Mouse (Mus musculus): ENCODE results near the gene Zdhhc9. TPM values are rescaled to one million over a fixed set of nuclear protein-coding genes. Genes with fewer than 3 reads are reported as not detected.

Zdhhc9 gene
- total and polyA plus RNA-seq, 3 experiments: 3.5 to 13.9 (median 4.5) TPM

- in situ Hi-C loops (cut with MboI; ENCODE audit: low pct_ligation_motif_present, low pct_unique_long_range_greater_than_20kb, low sequenced_read_pairs): no loop called here
- peaks cover 26% of the 10 kb centered on the region for H3K79me2 ChIP-seq (replicated peaks; ENCODE audit: control insufficient read depth, extremely low read depth, insufficient read depth, poor library complexity, severe bottlenecking)
- TF ChIP-seq ETS1 (conservative IDR thresholded peaks at IDR 0.05; ENCODE audit: low read depth, low read length): no peak
- no peak overlapping the region for H3K27ac ChIP-seq (ENCODE audit: insufficient read depth, low read depth)
- peaks cover 77 to 91% of the 10 kb centered on the region in 2 experiments for H3K36me3 ChIP-seq (replicated peaks in 1 of 2; ENCODE audit: control insufficient read depth in 1 of 2, insufficient read depth in 1 of 2, low read length in 1 of 2)
- dilution Hi-C loops (cut with MboI; ENCODE audit: extremely low pct_ligation_motif_present, extremely low pct_unique_long_range_greater_than_20kb, low sequenced_read_pairs): no loop called here
- peaks cover 11 to 22% of the 10 kb centered on the region in 2 experiments; a peak in 3 of 4 replicates for H3K4me1 ChIP-seq (ENCODE audit: control insufficient read depth in 1 of 2, insufficient read depth in 2 of 2)
- no peaks in the 10 kb centered on the region for H3K9me3 ChIP-seq (replicated peaks; ENCODE audit: low read length)
- H3K27me3 ChIP-seq (replicated peaks): no peaks in the 10 kb centered on the region
- H3K9ac ChIP-seq (ENCODE audit: insufficient read depth, low read depth): no peak overlapping the region
- no peak overlapping the region for H3K4me2 ChIP-seq (ENCODE audit: insufficient read depth, low read depth, poor library complexity, severe bottlenecking)
- no peak for DNase-seq (ENCODE audit: extremely low read depth)
- no peak overlapping the region for H3K4me3 ChIP-seq (replicated peaks in 1 of 3; ENCODE audit: low read depth in 2 of 3, low read length in 2 of 3, poor library complexity in 1 of 3)
Observed at GRCm38 (mm10) chrX:48157396-48157795, 51.3 kb downstream of the Zdhhc9 start.

- H3K27me3 ChIP-seq (replicated peaks): no peaks in the 10 kb centered on the region
- peaks cover 15 to 30% of the 10 kb centered on the region in 2 experiments for H3K4me1 ChIP-seq (ENCODE audit: control insufficient read depth in 1 of 2, insufficient read depth in 2 of 2)
- H3K9ac ChIP-seq (ENCODE audit: insufficient read depth, low read depth): no peak overlapping the region
- DNase-seq (ENCODE audit: extremely low read depth): no peak
- H3K27ac ChIP-seq (ENCODE audit: insufficient read depth, low read depth): no peak overlapping the region
- H3K4me2 ChIP-seq (ENCODE audit: insufficient read depth, low read depth, poor library complexity, severe bottlenecking): no peak overlapping the region
- TF ChIP-seq SIN3A (IDR thresholded peaks at IDR 0.05; ENCODE audit: low read length) (no peak), JUN (IDR thresholded peaks at IDR 0.05; ENCODE audit: insufficient read depth, low read depth, low read length) (no peak), IRF4 (IDR thresholded peaks at IDR 0.05; ENCODE audit: low read depth, low read length) (no peak), CHD2 (IDR thresholded peaks at IDR 0.05; ENCODE audit: low read length) (no peak), MYC (IDR thresholded peaks at IDR 0.05; ENCODE audit: low read depth, low read length) (no peak), ZC3H11A (IDR thresholded peaks at IDR 0.05; ENCODE audit: low read depth, low read length) (no peak), ZMIZ1 (IDR thresholded peaks at IDR 0.05; ENCODE audit: low read depth, low read length) (no peak), ETS1 (conservative IDR thresholded peaks at IDR 0.05; ENCODE audit: low read depth, low read length) (no peak)
- H3K4me3 ChIP-seq (replicated peaks in 1 of 3; ENCODE audit: low read depth in 2 of 3, low read length in 2 of 3, poor library complexity in 1 of 3): no peak overlapping the region
- H3K79me2 ChIP-seq (replicated peaks; ENCODE audit: control insufficient read depth, extremely low read depth, insufficient read depth, poor library complexity, severe bottlenecking): peaks cover 45% of the 10 kb centered on the region
- dilution Hi-C loops (cut with MboI; ENCODE audit: extremely low pct_ligation_motif_present, extremely low pct_unique_long_range_greater_than_20kb, low sequenced_read_pairs) (no loop called here), in situ Hi-C loops (cut with MboI; ENCODE audit: low pct_ligation_motif_present, low pct_unique_long_range_greater_than_20kb, low sequenced_read_pairs) (no loop called here)
- H3K36me3 ChIP-seq (replicated peaks in 1 of 2; ENCODE audit: control insufficient read depth in 1 of 2, insufficient read depth in 1 of 2, low read length in 1 of 2): peaks cover 65 to 77% of the 10 kb centered on the region in 2 experiments
- no peaks in the 10 kb centered on the region for H3K9me3 ChIP-seq (replicated peaks; ENCODE audit: low read length)
Observed at GRCm38 (mm10) chrX:48155489-48155888, 53.2 kb downstream of the Zdhhc9 start.

- in situ Hi-C loops (cut with MboI; ENCODE audit: low pct_ligation_motif_present, low pct_unique_long_range_greater_than_20kb, low sequenced_read_pairs) (no loop called here), dilution Hi-C loops (cut with MboI; ENCODE audit: extremely low pct_ligation_motif_present, extremely low pct_unique_long_range_greater_than_20kb, low sequenced_read_pairs) (no loop called here)
- Histone ChIP-seq H3K4me3 (replicated peaks in 1 of 3; ENCODE audit: low read depth in 2 of 3, low read length in 2 of 3, poor library complexity in 1 of 3) (no peak overlapping the region), H3K27ac (ENCODE audit: insufficient read depth, low read depth) (no peak overlapping the region), H3K9ac (ENCODE audit: insufficient read depth, low read depth) (no peak overlapping the region), H3K9me3 (replicated peaks; ENCODE audit: low read length) (no peaks in the 10 kb centered on the region), H3K4me1 (ENCODE audit: control insufficient read depth in 1 of 2, insufficient read depth in 2 of 2) (peaks cover 19 to 37% of the 10 kb centered on the region in 2 experiments), H3K27me3 (replicated peaks) (no peaks in the 10 kb centered on the region), H3K79me2 (replicated peaks; ENCODE audit: control insufficient read depth, extremely low read depth, insufficient read depth, poor library complexity, severe bottlenecking) (peaks cover 58% of the 10 kb centered on the region), H3K36me3 (replicated peaks in 1 of 2; ENCODE audit: control insufficient read depth in 1 of 2, insufficient read depth in 1 of 2, low read length in 1 of 2) (peaks cover 57 to 73% of the 10 kb centered on the region in 2 experiments), H3K4me2 (ENCODE audit: insufficient read depth, low read depth, poor library complexity, severe bottlenecking) (peak overlapping the region; percentile 22; the same call in 1 of the 2 replicates)
- DNase-seq (ENCODE audit: extremely low read depth): no peak
- TF ChIP-seq USF2 (conservative IDR thresholded peaks at IDR 0.05; ENCODE audit: low read depth, low read length) (no peak), KAT2A (IDR thresholded peaks at IDR 0.05; ENCODE audit: insufficient replicate concordance, low read length) (no peak), E2F4 (IDR thresholded peaks at IDR 0.05; ENCODE audit: insufficient replicate concordance, low read depth, low read length) (no peak), EP300 (IDR thresholded peaks at IDR 0.05; ENCODE audit: low read length) (no peak), BHLHE40 (IDR thresholded peaks at IDR 0.05; ENCODE audit: low read depth, low read length) (no peak), MAFK (IDR thresholded peaks at IDR 0.05; ENCODE audit: insufficient replicate concordance, low read length) (no peak), POLR2A (IDR thresholded peaks at IDR 0.05; ENCODE audit: low read depth, low read length) (no peak), JUN (IDR thresholded peaks at IDR 0.05; ENCODE audit: insufficient read depth, low read depth, low read length) (no peak), MAX (IDR thresholded peaks at IDR 0.05; ENCODE audit: low read length) (no peak), MXI1 (IDR thresholded peaks at IDR 0.05; ENCODE audit: low read depth, low read length) (no peak), GABPA (IDR thresholded peaks at IDR 0.05; ENCODE audit: insufficient replicate concordance, low read depth, low read length) (no peak), SMC3 (IDR thresholded peaks at IDR 0.05; ENCODE audit: low read depth, low read length) (no peak)
Observed at GRCm38 (mm10) chrX:48153949-48154348, 54.7 kb downstream of the Zdhhc9 start.

Data from CH12.LX (cell line).